Mouse (Mus musculus) G1E (cell line): ENCODE results near the gene Gm5108. TPM values are rescaled to one million over a fixed set of nuclear protein-coding genes. Genes with fewer than 3 reads are reported as not detected.
A peak's percentile ranks its signal among the peaks of the same experiment; 100 is the strongest.

Source experiments
- ATAC-seq: 2 replicates; pipeline ENCODE4 v1.8.0; 2016; ENCODE audit warnings: mild to moderate bottlenecking; ENCODE audit not compliant: insufficient number of reproducible peaks, poor library complexity, low FRiP score, severe bottlenecking; ENCODE audit errors: extremely low read depth
- DNase-seq: peaks from one replicate; pipeline ENCODE4 v3.0.0; 2012; ENCODE audit warnings: low spot score
- H3K27me3 ChIP-seq: 2 replicates; pipeline ENCODE4 v1.6.1; 2012; ENCODE audit warnings: mild to moderate bottlenecking, low read length, inconsistent platforms; ENCODE audit not compliant: insufficient read depth
- H3K36me3 ChIP-seq: replicated peaks from 2 replicates; pipeline ENCODE3; 2012; ENCODE audit warnings: mild to moderate bottlenecking, inconsistent platforms
- H3K4me1 ChIP-seq: 2 replicates; pipeline ENCODE4 v1.6.1; 2012; ENCODE audit warnings: low read depth, low read length, inconsistent platforms, mixed read lengths; ENCODE audit not compliant: insufficient read depth
- H3K4me3 ChIP-seq: 2 replicates; pipeline ENCODE4 v1.5.1; 2012; ENCODE audit warnings: low read depth, mild to moderate bottlenecking, inconsistent platforms, low read length, moderate library complexity, mixed read lengths
- H3K9me3 ChIP-seq: replicated peaks from 2 replicates; pipeline ENCODE4 v1.6.1; 2012; ENCODE audit warnings: inconsistent platforms
- CTCF ChIP-seq: IDR thresholded peaks from 2 replicates; pipeline ENCODE4 v1.5.1; 2012; ENCODE audit warnings: low read depth, low read length, inconsistent platforms, mixed read lengths
- GATA1 ChIP-seq: IDR thresholded peaks from 2 replicates; pipeline ENCODE4 v1.6.1; 2012; ENCODE audit warnings: borderline replicate concordance, low read length, inconsistent platforms, mixed read lengths
- GATA2 ChIP-seq: IDR thresholded peaks from 2 replicates; pipeline ENCODE4 v1.6.1; 2012; ENCODE audit warnings: low read depth, low read length, inconsistent platforms, borderline replicate concordance
- POLR2AphosphoS5 ChIP-seq: IDR thresholded peaks from 2 replicates; pipeline ENCODE4 v1.6.1; 2012; ENCODE audit warnings: low read depth, low read length, inconsistent platforms; ENCODE audit not compliant: insufficient replicate concordance
- TAL1 ChIP-seq: conservative IDR thresholded peaks from 2 replicates; pipeline ENCODE4 v1.6.1; 2012; ENCODE audit warnings: low read depth, low read length, inconsistent platforms, mixed read lengths
- polyA plus RNA-seq: library from polyadenylated mRNA; stranded (reverse); fragments of >175 nt; gene quantifications from 2 replicates; pipeline ENCODE4 v1.2.3, GENCODE M21; 2012
- total RNA-seq, 2 experiments: library from RNA; stranded (forward) in 1 of 2; stranded (reverse) in 1 of 2; fragments of 200-1000 nt in 1 of 2; fragments of >200 nt in 1 of 2; fragmentation: Nextera tagmentation in 1 of 2; gene quantifications; 2 replicates each; pipeline ENCODE4 v1.2.3; 2014 to 2017

The Gm5108 gene
- total and polyA plus RNA-seq, 3 experiments, result not detected

DNA sequence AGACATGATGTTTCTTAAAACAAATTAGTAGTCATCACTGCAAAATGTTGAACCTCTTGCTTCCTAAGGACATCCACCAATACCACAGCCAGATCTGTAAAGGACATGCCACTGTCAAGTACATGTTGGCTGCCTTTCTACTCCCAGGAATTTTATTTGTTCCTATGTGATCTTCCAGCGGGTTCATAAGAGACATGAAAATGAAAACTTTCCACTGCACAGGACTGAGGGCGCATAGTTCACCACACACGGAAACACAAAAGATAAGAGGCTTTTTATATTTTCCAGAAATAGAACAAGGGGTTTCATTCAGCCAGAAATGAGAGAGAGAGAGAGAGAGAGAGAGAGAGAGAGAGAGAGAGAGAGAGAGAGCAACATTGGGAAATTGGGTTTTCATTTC lies 70.1 kb downstream of the Gm5108 start:
- Histone ChIP-seq H3K36me3 (no peaks in the 10 kb centered on the region), H3K9me3 (no peaks in the 10 kb centered on the region), H3K4me1 (no peaks in the 10 kb centered on the region), H3K4me3 (no peak overlapping the region), H3K27me3 (peaks cover 8% of the 10 kb centered on the region; the same call in 1 of the 2 replicates)
- TF ChIP-seq CTCF (no peak), POLR2AphosphoS5 (no peak), GATA2 (no peak), TAL1 (no peak), GATA1 (no peak)
- ATAC-seq (no peak), DNase-seq (no peak)

DNA sequence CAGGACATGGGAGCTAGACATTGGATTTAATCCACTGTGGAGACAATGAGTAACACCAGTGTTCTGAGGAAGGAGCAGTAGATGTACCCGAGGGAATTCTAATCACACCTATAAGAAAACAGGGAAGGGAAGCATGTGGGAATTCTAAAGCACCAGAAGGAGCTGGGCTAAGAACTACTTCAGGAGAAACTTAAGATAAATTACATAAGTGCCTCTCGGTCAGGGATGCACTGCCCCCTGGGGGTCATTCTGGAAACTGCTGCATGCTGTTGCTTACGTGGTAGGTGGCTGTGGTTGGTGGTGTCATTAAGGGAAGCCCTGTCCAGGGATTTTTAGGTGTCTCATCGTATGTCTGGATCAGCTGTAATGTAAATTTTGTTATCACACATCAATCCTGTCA lies 71.1 kb downstream of the Gm5108 start:
- DNase-seq (peak; percentile 1), ATAC-seq (peak; percentile 49)
- Histone ChIP-seq H3K9me3 (no peaks in the 10 kb centered on the region), H3K27me3 (peaks cover 8% of the 10 kb centered on the region; the same call in 1 of the 2 replicates), H3K4me3 (no peak overlapping the region), H3K36me3 (no peaks in the 10 kb centered on the region), H3K4me1 (no peaks in the 10 kb centered on the region)
- TF ChIP-seq POLR2AphosphoS5 (no peak), CTCF (peak; percentile 90)

DNA sequence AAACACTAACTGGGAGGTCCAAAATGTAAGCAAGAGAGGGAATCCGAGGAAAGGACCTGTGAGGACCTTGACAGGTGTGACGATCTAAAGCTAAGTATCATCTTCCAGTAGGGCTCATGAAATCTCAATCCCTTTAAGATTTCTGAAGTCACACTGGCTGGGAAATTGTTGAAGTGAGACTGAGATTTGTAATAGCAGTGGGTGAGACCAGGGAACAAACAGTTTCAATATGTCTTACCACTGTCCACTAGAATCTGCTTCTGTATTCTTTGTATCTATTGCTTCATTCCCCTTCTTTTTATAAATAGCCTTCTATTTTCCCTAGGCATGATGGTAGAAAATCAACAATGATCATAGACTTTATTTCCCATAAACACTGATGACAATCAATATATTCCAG lies 79.4 kb downstream of the Gm5108 start:
- no peak for ATAC-seq

More for the DNA sequence above, 79.4 kb downstream of the Gm5108 start:
- H3K9me3 ChIP-seq, result no peaks in the 10 kb centered on the region
- no peak for TF ChIP-seq TAL1
- TF ChIP-seq POLR2AphosphoS5, result no peak
- TF ChIP-seq GATA1, result no peak
- no peak for TF ChIP-seq CTCF
- no peak for TF ChIP-seq GATA2
- H3K36me3 ChIP-seq, result no peaks in the 10 kb centered on the region
- no peak overlapping the region for H3K4me3 ChIP-seq
- H3K4me1 ChIP-seq, result no peaks in the 10 kb centered on the region
- no peaks in the 10 kb centered on the region; the same call in 1 of the 2 replicates for H3K27me3 ChIP-seq
- DNase-seq, result no peak

Other genes with a start within 250 kb of the Gm5108 start
- gene Atp8a1, start 94.2 kb upstream of the Gm5108 start, total RNA-seq (2014; fragmentation: Nextera tagmentation), result 156 and 177 TPM in 2 replicates
- gene Atp8a1, start 94.2 kb upstream of the Gm5108 start, total RNA-seq (2017), result 75.0 and 81.3 TPM in 2 replicates
- 13.5 and 14.8 TPM in 2 replicates for gene Atp8a1, start 94.2 kb upstream of the Gm5108 start, polyA plus RNA-seq
- gene Gm21905, start 4.8 kb downstream of the Gm5108 start, total RNA-seq (2014; fragmentation: Nextera tagmentation), result not detected in 2 replicates
- gene Gm21905, start 4.8 kb downstream of the Gm5108 start, total RNA-seq (2017), result not detected in 2 replicates
- not detected in 2 replicates for gene Gm21905, start 4.8 kb downstream of the Gm5108 start, polyA plus RNA-seq
- gene Grxcr1, start 90.2 kb downstream of the Gm5108 start, total RNA-seq (2014; fragmentation: Nextera tagmentation), result not detected in 2 replicates
- not detected in 2 replicates for gene Grxcr1, start 90.2 kb downstream of the Gm5108 start, total RNA-seq (2017)
- gene Grxcr1, start 90.2 kb downstream of the Gm5108 start, polyA plus RNA-seq, result not detected in 2 replicates